Mouse (Mus musculus): ENCODE results near the gene Ltb4r2.

The Ltb4r2 gene

DNA sequence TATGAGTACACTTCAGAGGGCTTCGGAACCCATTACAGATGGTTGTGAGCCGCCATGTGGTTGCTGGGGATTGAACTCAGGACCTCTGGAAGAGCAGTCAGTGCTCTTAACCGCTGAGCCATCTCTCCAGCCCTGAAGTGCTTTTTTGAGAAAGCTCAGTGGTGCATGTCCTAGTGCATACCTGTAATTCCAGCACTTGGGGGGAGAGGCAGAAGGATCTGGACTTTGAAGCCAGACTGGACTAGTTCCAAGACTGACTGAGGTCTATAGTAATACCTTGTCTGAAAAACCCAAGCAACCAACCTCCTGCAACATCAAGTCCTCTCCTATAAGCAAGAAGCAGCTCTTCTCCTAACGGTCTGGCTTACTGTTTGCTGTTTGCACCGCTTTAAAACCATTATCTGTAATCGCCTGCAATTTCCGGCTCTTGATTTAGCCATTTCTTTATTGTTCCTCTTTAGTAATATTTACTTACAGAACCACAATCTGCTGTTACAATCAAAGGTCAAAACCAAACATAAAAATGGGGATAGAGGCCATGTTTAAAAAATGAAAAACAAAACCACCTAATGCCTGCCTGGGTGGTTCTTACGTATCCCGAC, 24.0 kb upstream of the Ltb4r2 start:
- DNase-seq = no peak

DNA sequence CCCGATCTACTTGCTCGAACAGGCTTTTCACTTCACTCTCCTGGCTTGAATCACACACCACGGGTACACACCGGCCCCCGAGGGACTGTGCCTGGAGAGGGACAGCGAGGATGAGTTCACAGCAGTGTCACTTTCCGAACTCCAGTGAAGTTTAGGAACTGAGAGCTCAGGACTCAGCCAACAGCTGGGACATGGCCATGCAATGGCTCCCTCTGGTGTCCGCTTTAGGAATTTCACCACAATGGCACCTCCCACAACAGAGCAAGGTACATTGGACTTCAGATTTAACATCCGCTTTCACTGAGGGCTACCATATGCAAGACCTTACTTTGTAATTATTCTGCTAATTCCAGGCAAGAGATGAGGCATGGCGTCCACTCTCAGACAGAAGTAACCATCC, 17.5 kb upstream of the Ltb4r2 start:
- DNase-seq = peak; percentile 91 to 94

DNA sequence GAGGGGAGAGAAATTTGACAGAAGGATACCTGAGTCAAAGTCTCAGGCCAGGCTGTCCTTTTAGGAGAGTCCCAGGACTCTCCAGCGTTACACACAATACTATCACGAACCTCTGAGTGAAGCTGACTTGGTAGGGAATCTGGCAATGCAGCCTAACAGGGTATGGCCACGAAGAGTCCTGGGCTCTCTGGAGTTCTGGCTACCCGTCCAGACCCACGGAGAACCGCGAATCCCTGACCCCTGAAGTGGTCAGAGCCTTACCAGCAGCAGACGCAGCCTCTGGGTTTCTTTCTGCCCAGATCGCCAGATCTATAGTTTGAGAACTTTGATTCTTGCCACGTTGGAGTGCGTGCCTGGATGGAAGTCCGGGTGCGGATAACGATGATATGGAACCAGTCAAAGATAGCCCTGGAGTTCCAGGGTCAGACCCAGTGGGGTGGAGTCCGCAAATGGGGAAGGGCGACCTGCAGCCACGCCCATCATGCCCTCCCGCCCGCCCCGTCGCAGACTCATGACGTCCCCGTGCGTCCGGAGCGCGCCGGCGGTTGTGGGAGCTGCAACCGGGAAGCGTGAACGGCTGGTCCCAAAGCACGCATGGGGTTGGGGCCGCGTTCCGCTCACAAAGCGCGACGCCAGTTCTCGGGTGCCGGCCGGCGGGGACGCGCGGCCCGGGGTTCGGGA, 15.9 kb upstream of the Ltb4r2 start, which contains the start of the genes Dhrs1 and Nop9:
Dhrs1 (minus strand) TSS at position 511 of the 681 bp plus-strand sequence.
Nop9 (plus strand) TSS at position 514 of the 681 bp plus-strand sequence.
- DNase-seq = peak; percentile 93 to 94

DNA sequence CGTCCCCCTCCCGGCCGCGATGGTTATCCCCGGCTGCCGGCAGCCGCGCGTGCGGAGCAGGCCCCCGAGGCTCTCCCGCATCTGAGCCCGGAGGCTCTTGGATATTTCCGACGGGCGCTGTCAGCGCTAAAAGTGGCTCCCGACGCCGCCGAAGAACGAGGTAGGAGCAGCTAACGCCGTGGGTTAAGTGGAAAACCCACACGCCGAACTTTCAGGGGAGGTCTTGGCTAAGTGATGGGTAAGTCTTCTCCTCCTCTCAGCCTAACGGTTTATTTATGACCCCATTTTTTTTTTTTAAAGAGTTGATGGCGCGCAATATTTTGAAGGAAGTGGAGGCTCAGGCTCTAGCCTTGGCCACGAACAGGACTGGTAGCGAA, 15.4 kb upstream of the Ltb4r2 start:
- DNase-seq = no peak

DNA sequence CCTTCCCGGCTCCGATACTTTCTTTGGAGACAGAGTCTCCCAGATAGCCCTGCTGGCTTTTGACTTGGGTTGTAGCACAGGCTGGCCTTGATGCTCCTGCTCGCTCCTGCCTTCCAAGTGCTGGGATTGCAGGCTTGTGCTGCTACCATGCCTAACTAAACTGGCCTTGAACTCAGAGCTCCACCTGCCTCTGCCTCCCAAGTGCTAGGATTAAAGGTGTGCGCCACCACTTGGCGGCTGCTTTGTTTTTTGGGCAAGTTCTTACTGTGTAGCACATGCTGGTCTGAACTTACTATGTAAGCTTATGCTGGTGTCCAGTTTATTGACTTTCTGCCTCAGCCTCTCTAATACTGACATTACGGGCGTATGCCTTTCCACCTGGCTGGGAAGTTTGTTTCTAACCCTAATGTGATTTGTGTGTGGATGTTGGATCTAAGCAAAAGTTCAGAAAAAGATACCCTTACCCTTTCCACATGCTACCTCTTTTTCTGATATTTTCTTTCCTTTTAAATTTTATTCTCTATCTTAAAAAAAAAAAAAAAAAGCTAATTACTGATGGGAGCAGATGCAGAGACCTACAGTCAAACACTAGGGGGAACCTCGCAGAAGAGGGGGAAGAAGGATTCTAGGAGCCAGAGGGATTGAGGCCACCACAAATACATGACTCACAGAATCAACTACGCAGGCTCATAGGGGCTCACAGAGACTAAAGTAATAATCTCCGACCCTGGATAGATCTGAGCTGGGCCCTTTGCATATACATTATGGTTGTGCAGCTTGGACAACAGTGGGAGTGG, 14.0 kb upstream of the Ltb4r2 start:
- no peak for DNase-seq

DNA sequence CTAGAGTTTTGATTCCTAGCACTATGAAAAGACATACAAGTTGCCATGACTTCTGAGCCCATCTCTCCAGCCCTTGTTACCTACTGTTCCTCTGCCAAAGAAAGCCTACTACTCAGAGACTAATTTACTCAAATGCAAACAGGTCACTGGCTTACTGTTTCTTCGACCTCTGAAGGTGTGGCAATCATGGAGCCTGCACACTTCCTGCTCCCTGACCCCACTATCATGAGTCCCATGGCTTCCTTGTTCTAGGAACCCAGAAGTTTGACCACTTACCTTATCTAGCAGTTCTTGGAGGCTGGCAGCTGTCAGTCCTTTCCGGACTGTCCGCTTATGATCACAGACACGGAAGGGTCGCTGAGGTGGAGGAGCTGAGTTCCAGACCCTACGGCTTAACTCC, 3.7 kb upstream of the Ltb4r2 start:
- no peak for DNase-seq

DNA sequence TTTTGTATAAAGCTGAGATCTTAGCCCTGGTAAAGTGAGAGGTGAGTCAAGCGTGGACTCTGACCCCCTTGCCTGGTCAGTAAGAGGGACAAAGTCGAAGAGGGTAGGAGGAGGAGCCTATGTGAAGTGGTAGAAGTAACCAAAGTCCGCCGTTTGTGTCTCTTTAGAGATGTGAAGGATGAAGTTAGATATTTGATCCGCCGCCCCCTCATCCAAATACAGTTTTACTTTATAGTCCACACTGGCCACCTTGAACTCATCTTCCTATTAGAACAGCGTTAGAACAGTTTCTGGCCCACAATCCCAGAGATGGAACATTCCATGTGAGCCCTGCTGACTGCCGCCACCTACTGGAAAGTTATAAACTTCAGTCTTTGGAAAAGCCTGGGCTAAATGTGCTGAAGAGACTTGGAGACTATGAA, 2.9 kb upstream of the Ltb4r2 start, which contains the start of gene Cideb:
Cideb (minus strand) TSS at position 96 of the 422 bp plus-strand sequence.
- peak; percentile 66 to 76 for DNase-seq

DNA sequence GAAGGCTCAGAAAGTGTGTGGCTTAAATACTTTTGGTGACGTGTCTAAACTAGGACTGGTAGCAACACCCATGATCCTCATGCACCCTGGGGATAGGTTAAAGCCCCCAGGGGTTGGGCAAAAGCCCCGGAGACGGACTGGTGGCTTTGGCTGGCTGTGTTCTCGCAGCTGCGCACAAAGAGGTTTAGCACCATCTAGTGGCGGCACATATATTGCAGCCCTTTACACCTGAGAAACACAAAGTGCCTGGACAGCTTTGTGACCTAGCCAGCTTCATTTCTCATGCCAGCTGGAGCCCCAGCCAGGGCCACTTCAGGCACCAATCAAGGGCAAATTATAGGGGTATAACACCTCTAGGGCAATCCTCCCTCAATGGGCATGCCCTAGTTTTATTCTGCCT, 1.1 kb upstream of the Ltb4r2 start:
- DNase-seq = peak; percentile 91 to 95

DNA sequence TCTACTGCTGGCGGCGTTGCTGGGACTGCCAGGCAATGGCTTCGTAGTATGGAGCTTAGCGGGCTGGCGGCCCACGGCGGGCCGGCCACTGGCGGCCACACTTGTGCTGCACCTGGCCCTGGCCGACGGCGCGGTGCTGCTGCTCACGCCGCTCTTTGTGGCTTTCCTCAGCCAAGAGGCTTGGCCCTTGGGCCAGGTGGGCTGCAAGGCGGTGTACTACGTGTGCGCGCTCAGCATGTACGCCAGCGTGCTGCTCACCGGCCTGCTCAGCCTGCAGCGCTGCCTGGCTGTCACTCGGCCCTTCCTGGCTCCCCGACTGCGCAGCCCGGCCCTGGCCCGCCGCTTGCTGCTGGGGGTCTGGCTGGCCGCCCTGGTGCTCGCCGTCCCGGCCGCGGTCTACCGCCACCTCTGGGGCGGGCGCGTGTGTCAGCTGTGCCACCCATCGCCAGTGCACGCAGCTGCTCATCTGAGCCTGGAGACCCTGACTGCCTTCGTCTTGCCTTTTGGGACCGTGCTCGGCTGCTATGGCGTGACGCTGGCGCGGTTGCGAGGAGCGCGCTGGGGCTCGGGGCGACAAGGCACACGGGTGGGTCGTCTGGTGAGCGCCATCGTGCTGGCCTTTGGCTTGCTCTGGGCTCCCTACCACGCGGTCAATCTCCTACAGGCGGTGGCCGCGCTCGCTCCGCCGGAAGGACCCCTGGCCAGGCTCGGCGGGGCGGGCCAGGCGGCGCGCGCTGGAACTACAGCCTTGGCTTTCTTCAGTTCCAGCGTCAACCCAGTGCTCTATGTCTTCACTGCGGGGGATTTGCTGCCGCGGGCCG, 983 bp downstream of the Ltb4r2 start:
- DNase-seq = peak; percentile 75

DNA sequence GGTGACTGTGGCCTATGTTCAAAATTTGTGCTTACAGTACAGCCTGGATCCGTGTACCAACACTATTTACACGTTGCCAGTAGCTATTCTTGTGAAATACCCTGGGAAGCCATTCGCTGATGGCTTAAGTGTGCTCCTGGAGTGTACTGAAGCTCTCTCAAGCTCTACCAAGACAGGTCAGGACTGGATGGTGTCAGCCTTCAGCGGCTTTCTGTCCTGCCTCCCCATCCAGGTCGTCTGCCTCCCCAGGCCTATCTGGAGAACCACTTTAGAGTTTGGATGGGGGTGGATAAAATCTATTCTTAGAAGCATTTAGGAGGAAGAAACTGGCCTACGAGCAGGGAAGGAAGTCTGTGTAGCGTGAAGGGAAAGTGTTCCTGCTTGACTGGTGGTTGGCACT, 1.9 kb downstream of the Ltb4r2 start:
- DNase-seq = no peak

DNA sequence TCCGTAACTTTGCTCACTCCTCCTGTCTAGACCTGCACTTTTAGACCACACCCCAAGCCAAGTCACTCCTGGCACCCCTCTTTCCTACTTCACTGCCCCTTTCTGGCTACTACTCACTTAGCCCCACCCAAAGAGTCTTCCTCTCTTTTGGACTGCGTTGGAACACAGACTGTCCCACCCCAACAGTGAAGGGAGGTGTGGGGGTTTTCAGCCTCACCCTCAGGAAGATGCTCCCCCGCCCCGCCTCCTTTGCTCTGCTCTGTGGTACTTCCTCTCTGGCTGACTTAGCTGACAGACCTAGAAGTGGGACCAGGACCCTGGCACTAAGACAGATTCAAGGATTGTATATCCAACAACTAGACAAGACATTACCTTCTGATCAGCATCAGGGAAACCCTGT, 4.5 kb downstream of the Ltb4r2 start, which contains the start of gene Ltb4r1:
Ltb4r1 (plus strand) TSS at position 267 of the 400 bp plus-strand sequence.
- DNase-seq = no peak

DNA sequence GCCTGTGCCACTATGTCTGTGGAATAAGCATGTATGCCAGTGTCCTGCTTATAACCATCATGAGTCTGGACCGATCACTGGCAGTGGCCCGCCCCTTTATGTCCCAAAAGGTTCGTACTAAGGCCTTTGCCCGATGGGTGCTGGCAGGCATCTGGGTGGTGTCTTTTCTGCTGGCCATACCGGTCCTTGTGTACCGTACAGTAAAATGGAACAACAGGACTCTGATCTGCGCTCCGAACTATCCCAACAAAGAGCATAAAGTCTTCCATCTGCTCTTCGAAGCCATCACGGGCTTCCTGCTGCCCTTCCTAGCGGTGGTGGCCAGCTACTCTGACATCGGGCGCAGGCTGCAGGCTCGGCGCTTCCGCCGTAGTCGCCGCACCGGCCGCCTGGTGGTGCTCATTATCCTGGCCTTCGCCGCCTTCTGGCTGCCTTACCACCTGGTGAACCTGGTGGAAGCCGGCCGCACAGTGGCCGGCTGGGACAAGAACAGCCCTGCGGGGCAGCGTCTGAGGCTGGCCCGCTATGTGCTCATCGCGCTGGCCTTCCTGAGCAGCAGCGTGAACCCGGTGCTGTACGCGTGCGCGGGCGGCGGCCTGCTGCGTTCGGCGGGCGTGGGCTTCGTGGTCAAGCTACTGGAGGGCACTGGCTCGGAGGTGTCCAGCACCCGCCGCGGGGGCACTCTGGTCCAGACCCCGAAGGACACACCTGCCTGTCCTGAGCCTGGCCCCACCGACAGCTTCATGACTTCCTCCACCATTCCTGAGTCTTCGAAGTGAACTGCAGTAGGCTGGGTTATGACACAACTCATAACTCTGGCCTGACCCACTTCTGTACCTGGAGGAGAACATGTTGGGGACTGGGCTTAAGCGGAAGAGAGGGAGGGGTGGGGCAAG, 6.5 kb downstream of the Ltb4r2 start:
- DNase-seq = peak; percentile 80 to 83

DNA sequence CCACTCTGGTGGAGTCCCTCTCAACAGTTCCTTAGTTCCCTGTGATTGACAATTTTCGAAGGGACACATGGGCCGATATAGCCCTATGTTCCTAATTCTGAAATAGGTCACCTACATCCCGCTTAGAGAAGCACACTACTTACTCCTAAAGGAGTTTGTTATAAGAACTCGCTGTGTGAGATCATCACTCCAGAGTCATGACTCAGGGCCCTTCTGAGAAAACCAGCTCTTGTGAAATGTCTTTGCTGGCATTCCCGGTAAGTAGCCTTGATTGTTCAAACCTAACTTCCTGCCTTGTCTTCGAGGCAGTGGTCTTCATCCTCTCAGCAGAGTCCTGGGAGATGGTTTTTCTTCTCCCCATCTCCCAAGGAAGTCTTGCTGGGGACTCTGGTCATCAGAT, 7.3 kb downstream of the Ltb4r2 start:
- no peak for DNase-seq

DNA sequence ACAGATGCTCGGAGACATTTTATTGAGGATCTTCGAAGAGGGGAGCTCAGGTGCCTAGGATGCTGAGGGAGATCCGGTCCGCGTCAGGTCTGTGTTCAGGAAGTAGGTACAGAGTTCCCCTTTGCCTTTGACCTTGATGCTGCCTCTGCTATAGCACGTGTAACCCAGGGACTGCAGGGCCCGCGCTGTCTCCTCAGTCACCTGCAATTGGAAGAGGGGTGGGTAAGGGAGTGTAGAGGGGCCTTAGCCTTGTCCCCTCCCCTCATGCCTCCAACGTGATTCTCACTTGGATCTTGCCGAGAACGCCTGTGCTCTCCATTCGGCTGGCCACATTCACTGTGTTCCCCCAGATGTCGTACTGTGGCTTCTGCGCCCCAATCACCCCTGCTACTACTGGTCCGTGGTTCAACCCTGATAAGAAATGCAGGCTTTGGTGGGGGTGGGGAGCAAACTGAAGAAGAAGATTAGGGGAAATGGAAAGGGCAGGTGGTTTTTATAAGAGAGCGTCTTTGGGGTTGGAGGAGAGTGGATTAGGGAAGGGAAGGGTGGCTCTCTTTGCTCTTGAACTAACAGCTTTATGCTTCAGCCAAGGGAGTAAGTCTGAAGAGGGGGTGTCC, 8.0 kb downstream of the Ltb4r2 start:
- DNase-seq = no peak

DNA sequence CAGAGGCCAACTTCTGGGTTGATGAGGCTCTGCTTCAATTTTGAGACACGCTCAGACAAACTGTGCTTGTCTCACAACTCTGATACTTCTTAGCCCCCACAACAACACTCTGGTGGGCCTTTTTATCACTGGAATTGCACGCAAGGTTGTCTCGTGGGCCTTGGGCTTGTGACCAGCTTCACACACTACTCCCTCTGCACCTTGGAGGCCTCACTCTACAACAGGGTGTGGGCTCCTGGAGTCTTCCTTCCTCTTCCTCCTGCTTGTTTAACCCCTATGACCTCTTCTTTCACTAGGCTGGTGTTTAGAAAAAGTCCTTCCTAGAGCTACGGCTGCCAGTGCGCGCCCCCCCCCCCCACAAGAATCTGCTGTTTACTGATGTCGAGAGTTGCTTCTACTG, 15.5 kb downstream of the Ltb4r2 start:
- no peak for DNase-seq

DNA sequence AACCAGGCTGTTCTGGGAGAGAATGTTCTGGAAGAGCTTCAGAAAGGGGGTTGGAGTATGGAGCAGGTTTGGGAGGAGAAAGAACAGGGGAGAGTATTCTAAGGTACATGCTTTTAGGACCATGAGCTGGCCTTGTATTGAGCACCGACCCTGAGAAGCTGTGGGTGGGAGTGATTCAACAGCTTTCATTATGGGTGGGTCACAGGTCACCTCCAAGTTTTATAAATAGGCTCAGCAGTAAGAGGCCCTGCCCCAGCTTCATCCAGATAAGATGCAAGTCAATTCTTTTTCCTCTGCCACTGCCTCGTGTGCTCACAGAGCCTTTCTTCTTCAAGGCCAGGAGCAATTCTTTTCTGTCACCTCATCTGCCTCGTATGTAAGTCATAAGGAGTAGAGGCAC, 15.9 kb downstream of the Ltb4r2 start:
- DNase-seq = no peak

DNA sequence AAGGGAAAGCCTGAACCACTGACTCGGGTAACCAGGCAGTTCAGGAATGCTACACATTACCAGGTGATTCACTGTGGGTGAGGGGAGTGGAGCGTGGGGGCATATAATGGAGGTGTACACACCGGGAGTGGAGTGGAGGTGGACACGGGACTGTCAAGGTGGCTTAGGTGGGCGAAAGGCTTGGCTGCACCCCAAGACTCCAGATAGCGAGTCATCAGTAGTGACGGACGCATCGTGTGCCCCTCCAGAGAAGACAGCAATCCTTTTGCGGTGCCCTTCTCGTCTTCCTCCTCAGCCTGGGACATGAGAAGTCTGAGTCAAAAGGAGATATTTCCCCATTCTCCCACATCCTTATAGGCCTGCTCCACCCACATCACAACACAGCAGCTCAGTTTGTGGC, 16.6 kb downstream of the Ltb4r2 start:
- peak in 1 of 2 experiments; percentile 2 for DNase-seq

DNA sequence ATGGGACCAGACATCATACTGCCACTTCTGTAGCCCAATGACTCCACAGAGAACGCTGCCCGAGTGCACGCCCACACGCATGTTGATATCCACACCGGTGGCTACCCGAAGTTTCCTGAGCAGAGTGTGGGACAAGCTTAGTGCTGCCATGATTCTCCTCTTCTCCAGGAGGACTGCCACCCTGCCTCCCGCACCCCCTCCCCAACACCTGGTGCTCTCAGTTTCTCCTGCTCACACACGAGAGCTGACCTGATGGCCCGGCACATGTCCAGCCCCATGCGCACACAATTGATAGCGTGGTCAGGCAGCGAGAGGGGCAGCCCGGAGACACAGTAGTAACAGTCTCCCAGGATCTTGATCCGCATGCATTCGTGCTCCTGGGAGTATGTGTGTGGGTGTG, 17.5 kb downstream of the Ltb4r2 start:
- peak in 1 of 2 experiments; percentile 2 for DNase-seq

DNA sequence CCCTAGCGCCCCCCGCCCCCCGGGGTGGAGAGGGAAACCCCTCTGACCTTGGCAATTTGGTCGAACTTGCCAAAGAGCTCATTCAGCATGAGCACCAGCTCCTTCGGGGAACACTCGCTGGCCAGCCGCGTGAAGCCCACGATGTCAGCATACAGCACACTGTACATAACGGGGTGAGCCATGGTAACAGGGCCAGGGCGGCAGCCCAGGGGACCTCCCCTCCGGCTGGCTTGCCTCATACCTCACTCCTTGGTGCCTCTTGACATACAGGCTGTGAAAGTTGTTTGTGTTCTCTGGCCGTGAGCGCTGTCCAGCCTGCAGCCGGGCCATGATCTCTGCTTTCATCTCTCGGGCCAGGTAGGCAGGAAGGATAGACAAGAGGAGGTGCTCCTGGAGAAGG, 18.4 kb downstream of the Ltb4r2 start:
- peak in 1 of 2 experiments; percentile 2 for DNase-seq

DNA sequence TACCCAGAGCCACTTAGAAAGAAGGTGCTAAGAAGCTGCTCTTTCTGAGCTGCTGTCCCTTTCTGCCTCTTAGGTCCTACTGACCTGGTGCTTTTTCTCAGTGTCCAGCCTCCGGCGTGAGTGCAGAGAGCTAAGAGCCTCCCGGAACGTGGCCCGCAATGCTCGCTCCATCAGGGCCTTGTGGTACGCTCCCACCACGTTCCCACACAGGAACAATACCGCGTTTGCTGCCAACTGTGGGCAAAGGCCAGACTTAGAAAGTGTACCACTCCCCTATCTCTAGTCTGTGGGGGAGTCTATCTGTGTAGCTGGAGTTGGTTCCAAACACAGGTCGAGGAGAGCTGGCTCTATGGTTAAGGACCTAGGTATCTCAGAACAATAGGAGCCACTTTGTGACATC, 19.5 kb downstream of the Ltb4r2 start:
- DNase-seq = no peak

DNA sequence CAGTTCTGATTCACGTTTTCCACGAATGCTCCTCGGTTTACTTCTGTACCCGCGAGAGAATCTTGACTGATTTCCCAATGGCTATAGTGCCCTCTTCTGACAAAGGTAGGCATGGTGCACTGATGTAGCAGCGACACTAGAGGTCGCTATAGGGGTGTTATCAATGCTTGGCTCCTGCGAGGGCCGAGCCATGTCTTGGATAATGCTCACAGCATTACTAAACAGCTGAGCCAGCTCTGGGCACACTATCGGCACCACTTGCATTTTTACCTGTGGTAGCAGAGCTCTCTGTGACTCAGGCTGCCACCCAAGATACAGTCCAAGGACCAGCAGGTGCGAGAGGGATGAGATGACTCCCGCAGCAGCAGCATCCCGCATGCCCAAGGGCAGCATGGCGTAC, 20.1 kb downstream of the Ltb4r2 start:
- peak; percentile 80 to 86 for DNase-seq
